Mouse (Mus musculus) olfactory bulb, adult 2 months (tissue): Measurements from ENCODE around the gene Bag1.

Experiments
- CTCF ChIP-seq: fragments of 200-500 bp; IDR thresholded peaks from 2 replicates; pipeline ENCODE4 v1.5.1; 2012; ENCODE audit warnings: low read depth, mild to moderate bottlenecking, low read length, moderate library complexity; ENCODE audit not compliant: insufficient read depth
- POLR2A ChIP-seq: fragments of 200-500 bp; IDR thresholded peaks from 2 replicates; pipeline ENCODE4 v1.6.1; 2012; ENCODE audit warnings: mild to moderate bottlenecking, low read depth, low read length, moderate library complexity; ENCODE audit not compliant: insufficient read depth

DNA sequence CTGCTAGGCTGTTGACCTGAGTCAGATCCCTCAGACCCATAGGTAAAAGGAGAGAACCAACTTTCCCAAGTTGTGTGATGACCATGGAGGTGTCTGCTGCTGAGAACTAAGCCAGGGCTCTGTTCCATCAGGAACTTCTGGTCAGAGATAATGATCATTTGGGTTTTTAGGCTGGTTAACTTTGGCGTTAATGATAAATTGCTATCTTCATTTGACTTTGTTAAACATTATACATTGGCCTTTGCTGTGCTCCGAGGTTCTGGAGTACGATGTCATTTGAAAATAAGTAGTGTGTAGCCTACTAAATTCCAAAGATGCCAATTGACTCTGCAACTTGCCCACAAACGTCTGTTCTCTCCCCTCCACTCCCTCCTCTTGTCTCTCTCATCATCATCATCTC lies 21.1 kb upstream of the Bag1 start:
- TF ChIP-seq POLR2A (no peak), CTCF (no peak)
